Mouse (Mus musculus): ENCODE measurements around the gene Npb.

Npb gene

GRCm38 (mm10) chr11:120615167-120615566, 6.9 kb downstream of the Npb start:
- DNase-seq (ENCODE audit: low read depth): no peak

- no peak for DNase-seq (ENCODE audit: low read depth)
Observed at GRCm38 (mm10) chr11:120615606-120616203, 7.4 kb downstream of the Npb start.

GRCm38 (mm10) chr11:120616617-120617294, 8.5 kb downstream of the Npb start:
- peak; percentile 29 for DNase-seq (ENCODE audit: low read depth)

GRCm38 (mm10) chr11:120617519-120618112, 9.3 kb downstream of the Npb start, which contains the start of gene Pcyt2:
Gene Pcyt2 (minus strand): TSS chr11:120617936.
- DNase-seq (ENCODE audit: low read depth): peak; percentile 96

- DNase-seq (ENCODE audit: low read depth): no peak
Observed at GRCm38 (mm10) chr11:120618619-120619535, 10.6 kb downstream of the Npb start.

- DNase-seq (ENCODE audit: low read depth): no peak
Observed at GRCm38 (mm10) chr11:120620195-120620594, 11.9 kb downstream of the Npb start.

GRCm38 (mm10) chr11:120622805-120623204, 14.5 kb downstream of the Npb start:
- no peak for DNase-seq (ENCODE audit: low read depth)

- DNase-seq (ENCODE audit: low read depth): peak; percentile 83
Observed at GRCm38 (mm10) chr11:120623961-120624679, 15.8 kb downstream of the Npb start.

GRCm38 (mm10) chr11:120624680-120625111, 16.4 kb downstream of the Npb start:
- DNase-seq (ENCODE audit: low read depth): peak; percentile 93

GRCm38 (mm10) chr11:120625152-120625775, 17.0 kb downstream of the Npb start, which contains the start of gene Sirt7:
Gene Sirt7 (minus strand): TSS chr11:120625240.
- DNase-seq (ENCODE audit: low read depth): peak; percentile 26

GRCm38 (mm10) chr11:120626785-120627467, 18.6 kb downstream of the Npb start:
- peak; percentile 28 for DNase-seq (ENCODE audit: low read depth)

- peak; percentile 88 for DNase-seq (ENCODE audit: low read depth)
Observed at GRCm38 (mm10) chr11:120627468-120628300, 19.4 kb downstream of the Npb start.

GRCm38 (mm10) chr11:120628601-120629340, 20.5 kb downstream of the Npb start:
- no peak for DNase-seq (ENCODE audit: low read depth)

GRCm38 (mm10) chr11:120629341-120629730, 21.1 kb downstream of the Npb start:
- DNase-seq (ENCODE audit: low read depth): peak; percentile 81

GRCm38 (mm10) chr11:120629911-120630310, 21.6 kb downstream of the Npb start:
- DNase-seq (ENCODE audit: low read depth): peak; percentile 61

GRCm38 (mm10) chr11:120630401-120630871, 22.2 kb downstream of the Npb start:
- DNase-seq (ENCODE audit: low read depth): peak; percentile 64

GRCm38 (mm10) chr11:120630881-120631725, 22.8 kb downstream of the Npb start:
- peak; percentile 85 for DNase-seq (ENCODE audit: low read depth)

Measured in induced T-regulatory cell, adult 2 months (primary cell).